Mouse (Mus musculus) myocyte (in vitro differentiated cells): Measurements from ENCODE around the gene Mrpl49. TPM values are rescaled to one million over a fixed set of nuclear protein-coding genes. Genes with fewer than 3 reads are reported as not detected.

Experiments used
- H3K27me3 ChIP-seq: one replicate; pipeline ENCODE4 v1.6.1; 2011; ENCODE audit not compliant: control insufficient read depth, insufficient read depth, insufficient read length
- H3K36me3 ChIP-seq: one replicate; pipeline ENCODE4 v1.6.1; 2011; ENCODE audit not compliant: control insufficient read depth, insufficient read depth
- H3K4me2 ChIP-seq: one replicate; pipeline ENCODE4 v1.6.1; 2011; ENCODE audit warnings: low read depth, control low read depth
- H3K4me3 ChIP-seq: one replicate; pipeline ENCODE4 v1.5.1; 2011; ENCODE audit warnings: mild to moderate bottlenecking, control low read depth, moderate library complexity
- H3K79me2 ChIP-seq: one replicate; pipeline ENCODE4 v1.6.1; 2011; ENCODE audit not compliant: control insufficient read depth, insufficient read depth
- H3ac ChIP-seq: one replicate; pipeline ENCODE4 v1.6.1; 2011; ENCODE audit not compliant: control insufficient read depth, insufficient read length
- CEBPB ChIP-seq: IDR thresholded peaks from 2 replicates; pipeline ENCODE4 v1.6.1; 2011; ENCODE audit warnings: mild to moderate bottlenecking, moderate library complexity; ENCODE audit not compliant: poor library complexity, insufficient read depth, severe bottlenecking
- E2F4 ChIP-seq: IDR thresholded peaks from one replicate; pipeline ENCODE4 v1.6.1; 2011; ENCODE audit warnings: mild to moderate bottlenecking, control low read depth, moderate library complexity; ENCODE audit not compliant: insufficient read depth
- MAX ChIP-seq: IDR thresholded peaks from one replicate; pipeline ENCODE4 v1.6.1; 2011; ENCODE audit warnings: low read depth, mild to moderate bottlenecking, control low read depth
- MYOD1 ChIP-seq, 3 experiments: IDR thresholded peaks; one replicate each; pipeline ENCODE4 v1.6.1; 2011; ENCODE audit warnings: control low read depth in 2 of 3, low read depth in 2 of 3, mild to moderate bottlenecking in 2 of 3, moderate library complexity in 1 of 3; ENCODE audit not compliant: insufficient read length in 2 of 3, control insufficient read depth in 1 of 3
- MYOG ChIP-seq, 3 experiments: IDR thresholded peaks; one replicate each; pipeline ENCODE4 v1.6.1; 2011; ENCODE audit warnings: control low read depth in 2 of 3, low read depth in 2 of 3, mild to moderate bottlenecking in 2 of 3; ENCODE audit not compliant: insufficient read length in 2 of 3, control insufficient read depth in 1 of 3, insufficient read depth in 1 of 3
- POLR2A ChIP-seq: IDR thresholded peaks from one replicate; pipeline ENCODE4 v1.6.1; 2011; ENCODE audit warnings: low read depth, mild to moderate bottlenecking, control low read depth, moderate library complexity; ENCODE audit not compliant: insufficient read length
- POLR2AphosphoS2 ChIP-seq: IDR thresholded peaks from one replicate; pipeline ENCODE4 v1.6.1; 2011; ENCODE audit warnings: low read depth, control low read depth; ENCODE audit not compliant: insufficient read length
- REST ChIP-seq: IDR thresholded peaks from one replicate; pipeline ENCODE4 v1.6.1; 2011; ENCODE audit warnings: mild to moderate bottlenecking, control low read depth, moderate library complexity; ENCODE audit not compliant: insufficient read depth, insufficient read length
- SRF ChIP-seq: IDR thresholded peaks from one replicate; pipeline ENCODE4 v1.6.1; 2011; ENCODE audit warnings: low read depth; ENCODE audit not compliant: control insufficient read depth, insufficient read length
- TCF12 ChIP-seq: IDR thresholded peaks from one replicate; pipeline ENCODE4 v1.6.1; 2011; ENCODE audit warnings: mild to moderate bottlenecking, control low read depth; ENCODE audit not compliant: poor library complexity, insufficient read depth, severe bottlenecking
- TCF3 ChIP-seq: IDR thresholded peaks from one replicate; pipeline ENCODE4 v1.6.1; 2011; ENCODE audit warnings: low read depth, control low read depth; ENCODE audit not compliant: insufficient read length
- USF1 ChIP-seq: IDR thresholded peaks from one replicate; pipeline ENCODE4 v1.6.1; 2011; ENCODE audit warnings: low read depth, mild to moderate bottlenecking, control low read depth, moderate library complexity
- polyA plus RNA-seq: library from polyadenylated mRNA; unstranded; fragments of >200 nt; fragmentation: generic; extraction: Trizol; gene quantifications from one replicate; pipeline ENCODE4 v1.2.1, GENCODE M21; 2012; ENCODE audit warnings: missing spikeins

The Mrpl49 gene
- polyA plus RNA-seq, 1 experiment: 43.0 TPM

DNA sequence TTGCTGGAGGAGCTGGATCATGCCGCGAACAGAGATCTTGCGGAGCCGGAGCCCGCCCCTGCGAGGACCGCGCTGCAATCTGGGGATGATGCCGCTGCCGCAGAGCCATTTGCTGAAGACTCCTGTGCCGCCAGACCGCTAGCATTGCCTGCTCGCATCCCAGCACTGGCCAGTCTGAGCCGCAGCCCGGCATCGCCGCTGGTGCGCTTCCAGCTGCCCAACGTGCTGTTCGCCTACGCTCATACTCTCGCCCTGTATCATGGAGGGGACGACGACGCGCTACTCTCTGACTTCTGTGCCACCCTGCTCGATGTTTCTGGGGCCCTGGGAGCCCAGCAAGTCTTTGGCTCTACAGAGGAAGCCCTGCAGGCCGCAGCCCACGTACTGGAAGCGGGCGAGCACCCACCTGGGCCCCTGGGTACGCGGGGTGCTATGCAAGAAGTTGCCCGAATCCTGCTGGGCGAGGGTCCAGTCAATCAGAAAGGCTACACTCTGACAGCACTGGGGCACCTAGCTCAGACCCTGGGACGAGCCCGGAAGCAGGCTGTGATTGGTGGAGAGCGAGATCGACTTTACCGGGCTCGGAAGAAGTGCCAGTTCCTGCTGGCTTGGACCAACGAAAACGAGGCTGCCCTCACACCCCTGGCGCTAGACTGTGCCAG lies 4.2 kb upstream of the Mrpl49 start:
- peak overlapping the region; percentile 72 for H3ac ChIP-seq
- peak overlapping the region; percentile 92 for H3K4me2 ChIP-seq
- H3K79me2 ChIP-seq: peaks cover 45% of the 10 kb centered on the region
- H3K4me3 ChIP-seq: peak overlapping the region; percentile 51
- no peaks in the 10 kb centered on the region for H3K27me3 ChIP-seq
- TF ChIP-seq MYOD1 (IDR thresholded peaks at IDR 0.05; ENCODE audit: control insufficient read depth in 1 of 3, insufficient read length in 2 of 3, low read depth in 2 of 3): peak in 1 of 3 experiments; percentile 54
- TF ChIP-seq CEBPB: no peak
- no peak for TF ChIP-seq MAX
- TF ChIP-seq REST: no peak
- no peak for TF ChIP-seq E2F4
- TF ChIP-seq POLR2A: peak; percentile 62
- no peak for TF ChIP-seq USF1
- no peak for TF ChIP-seq SRF
- TF ChIP-seq TCF12: no peak
- TF ChIP-seq POLR2AphosphoS2: peak; percentile 62
- no peak for TF ChIP-seq MYOG (IDR thresholded peaks at IDR 0.05; ENCODE audit: control insufficient read depth in 1 of 3, insufficient read depth in 1 of 3, insufficient read length in 2 of 3, low read depth in 2 of 3)
- TF ChIP-seq TCF3: no peak
- H3K36me3 ChIP-seq: peaks cover 7% of the 10 kb centered on the region

- TF ChIP-seq MAX (no peak), SRF (no peak), MYOG (IDR thresholded peaks at IDR 0.05; ENCODE audit: control insufficient read depth in 1 of 3, insufficient read depth in 1 of 3, insufficient read length in 2 of 3, low read depth in 2 of 3) (peak in 2 of 3 experiments; percentile 44 to 48), TCF12 (no peak), USF1 (no peak), TCF3 (no peak), REST (no peak), CEBPB (no peak), E2F4 (no peak), POLR2A (peak; percentile 73), MYOD1 (IDR thresholded peaks at IDR 0.05; ENCODE audit: control insufficient read depth in 1 of 3, insufficient read length in 2 of 3, low read depth in 2 of 3) (peak in 2 of 3 experiments; percentile 18 to 74), POLR2AphosphoS2 (peak; percentile 79)
- peak within 1 kb of the TSS; percentile 92 for H3K4me2 ChIP-seq
- H3K79me2 ChIP-seq: peaks cover 48% of the 10 kb centered on the region
- peaks cover 7% of the 10 kb centered on the region for H3K36me3 ChIP-seq
- peak within 1 kb of the TSS; percentile 72 for H3ac ChIP-seq
- H3K4me3 ChIP-seq: peak within 1 kb of the TSS; percentile 51
- no peaks in the 10 kb centered on the region for H3K27me3 ChIP-seq
Observed at GRCm38 (mm10) chr19:6061021-6061533, 3.5 kb upstream of the Mrpl49 start, which contains the start of gene Znhit2. TSS of gene Znhit2 (plus strand) at chr19:6061192.

- Histone ChIP-seq H3K79me2 (peaks cover 65% of the 10 kb centered on the region), H3ac (no peak overlapping the region), H3K27me3 (no peaks in the 10 kb centered on the region), H3K36me3 (peaks cover 18% of the 10 kb centered on the region), H3K4me3 (peak overlapping the region; percentile 96), H3K4me2 (peak overlapping the region; percentile 98)
- TF ChIP-seq E2F4 (no peak), MYOD1 (IDR thresholded peaks at IDR 0.05; ENCODE audit: control insufficient read depth in 1 of 3, insufficient read length in 2 of 3, low read depth in 2 of 3) (no peak), USF1 (no peak), TCF12 (no peak), SRF (no peak), MYOG (IDR thresholded peaks at IDR 0.05; ENCODE audit: control insufficient read depth in 1 of 3, insufficient read depth in 1 of 3, insufficient read length in 2 of 3, low read depth in 2 of 3) (no peak), REST (no peak), POLR2A (no peak), POLR2AphosphoS2 (no peak)
Observed at GRCm38 (mm10) chr19:6058966-6059365, 1.4 kb upstream of the Mrpl49 start.

GRCm38 (mm10) chr19:6058513-6058912 lies 928 bp upstream of the Mrpl49 start:
- peak overlapping the region; percentile 43 for H3ac ChIP-seq
- H3K79me2 ChIP-seq: peaks cover 65% of the 10 kb centered on the region
- no peak for TF ChIP-seq MYOG (IDR thresholded peaks at IDR 0.05; ENCODE audit: control insufficient read depth in 1 of 3, insufficient read depth in 1 of 3, insufficient read length in 2 of 3, low read depth in 2 of 3)
- peak; percentile 57 for TF ChIP-seq CEBPB
- H3K4me2 ChIP-seq: peak overlapping the region; percentile 98
- H3K36me3 ChIP-seq: peaks cover 18% of the 10 kb centered on the region
- peak overlapping the region; percentile 96 for H3K4me3 ChIP-seq
- no peaks in the 10 kb centered on the region for H3K27me3 ChIP-seq

GRCm38 (mm10) chr19:6056696-6057095 lies 889 bp downstream of the Mrpl49 start:
- Histone ChIP-seq H3K79me2 (peaks cover 47% of the 10 kb centered on the region), H3K4me3 (peak overlapping the region; percentile 96), H3K4me2 (peak overlapping the region; percentile 86), H3K36me3 (peaks cover 27% of the 10 kb centered on the region), H3ac (peak overlapping the region; percentile 43), H3K27me3 (no peaks in the 10 kb centered on the region)
- TF ChIP-seq TCF3 (no peak), POLR2AphosphoS2 (no peak), CEBPB (no peak), MYOD1 (IDR thresholded peaks at IDR 0.05; ENCODE audit: control insufficient read depth in 1 of 3, insufficient read length in 2 of 3, low read depth in 2 of 3) (no peak), MYOG (IDR thresholded peaks at IDR 0.05; ENCODE audit: control insufficient read depth in 1 of 3, insufficient read depth in 1 of 3, insufficient read length in 2 of 3, low read depth in 2 of 3) (no peak), MAX (no peak), REST (no peak), TCF12 (no peak), SRF (no peak), POLR2A (no peak), E2F4 (no peak)
